Mouse (Mus musculus) gastrocnemius, adult 8-10 months (tissue): ENCODE measurements around the gene Sipa1l1. TPM values are rescaled to one million over a fixed set of nuclear protein-coding genes. Genes with fewer than 3 reads are reported as not detected.

Experiments
- DNase-seq, 2 experiments: peaks; one replicate each; pipeline ENCODE4 v3.0.0; 2022; ENCODE audit warnings: low spot score in 2 of 2
- total RNA-seq, 4 experiments: library from RNA; stranded (reverse); gene quantifications; 2 replicates each; pipeline ENCODE4 v1.2.4; 2022

Sipa1l1 gene
- total RNA-seq, 4 experiments from 2014 or later = 6.1 to 9.7 (median 7.3) TPM

DNA sequence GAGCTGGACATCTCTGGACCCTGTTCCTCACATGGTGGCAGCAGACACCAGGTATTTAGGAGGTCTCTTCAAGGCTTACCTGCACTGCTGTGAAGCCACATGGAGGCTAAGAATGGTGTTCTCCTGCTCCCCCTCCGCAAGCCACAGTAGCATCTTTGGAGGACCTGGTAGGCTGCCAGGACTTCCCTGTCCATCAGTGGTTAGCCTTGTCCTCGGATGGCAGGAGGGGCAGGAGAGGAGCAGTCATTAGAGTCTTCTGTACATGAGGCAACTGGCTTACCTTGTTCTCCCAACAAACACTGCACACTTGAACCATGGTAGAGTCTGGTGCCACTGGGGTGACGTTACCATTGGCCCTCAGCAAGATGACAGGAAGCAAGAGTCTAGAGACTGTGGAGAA, 198.9 kb downstream of the Sipa1l1 start:
- no peak for DNase-seq

DNA sequence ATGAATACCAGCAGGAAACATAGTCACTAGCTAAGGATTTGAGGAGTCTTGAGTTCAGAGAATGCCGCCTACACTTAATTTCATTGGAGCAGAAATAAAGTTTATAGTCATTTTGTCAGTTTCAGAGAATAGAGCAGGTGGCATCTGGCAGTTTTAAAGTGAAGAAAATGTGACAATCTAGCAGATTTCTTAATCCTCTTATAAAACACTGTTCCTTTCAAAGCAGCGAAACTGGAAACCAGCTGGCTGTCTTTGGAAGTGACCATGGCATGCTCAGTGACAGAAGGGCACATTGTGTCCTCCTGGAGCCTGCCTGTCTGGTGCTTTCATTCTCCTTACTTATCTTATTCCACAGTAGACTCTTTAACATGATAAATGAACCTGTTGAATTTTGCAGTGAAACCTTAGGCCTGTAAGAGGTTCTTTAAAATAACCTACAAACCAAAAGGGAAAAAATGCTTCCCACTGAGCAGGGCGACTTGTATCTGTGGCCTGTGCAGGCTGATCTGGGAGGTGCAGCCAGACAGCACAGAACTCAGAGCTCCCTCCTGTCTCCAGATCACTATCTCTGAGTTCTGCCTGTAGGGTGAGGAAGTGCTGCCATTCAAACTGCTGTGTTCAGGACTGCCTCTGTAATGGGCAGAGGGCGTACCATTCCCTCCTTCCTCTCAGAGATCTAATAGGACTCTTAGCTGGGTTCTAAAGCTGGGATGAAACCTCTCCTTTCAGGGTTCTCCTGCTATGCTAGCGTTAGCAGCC, 200.5 kb downstream of the Sipa1l1 start:
- DNase-seq = no peak

GRCm38 (mm10) chr12:82371266-82371665, 202.1 kb downstream of the Sipa1l1 start:
- DNase-seq = no peak

GRCm38 (mm10) chr12:82374020-82374419, 204.9 kb downstream of the Sipa1l1 start:
- DNase-seq = no peak

GRCm38 (mm10) chr12:82382932-82383331, 213.8 kb downstream of the Sipa1l1 start:
- DNase-seq = no peak

DNA sequence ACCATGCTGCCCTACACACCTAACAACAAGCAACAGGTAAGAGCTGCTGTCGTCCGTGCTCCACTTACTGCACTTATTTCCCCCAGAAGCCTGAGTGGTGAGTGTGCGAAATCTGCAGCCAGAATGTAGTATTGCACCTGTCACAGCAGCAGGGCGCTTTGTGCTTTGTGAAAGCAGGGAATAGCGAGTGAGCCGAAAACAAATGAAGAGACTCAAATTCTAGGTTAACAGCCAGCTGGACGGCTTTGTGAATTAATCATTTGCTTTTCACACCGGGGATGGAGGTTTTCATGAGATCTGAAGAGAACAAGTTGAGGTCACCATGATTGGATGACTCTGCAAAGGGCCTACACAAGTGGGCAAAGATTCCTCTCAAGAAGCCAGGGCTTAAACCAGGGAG, 215.6 kb downstream of the Sipa1l1 start:
- no peak for DNase-seq

- no peak for DNase-seq
Observed at GRCm38 (mm10) chr12:82387042-82387441, 217.9 kb downstream of the Sipa1l1 start.

GRCm38 (mm10) chr12:82387647-82388046, 218.5 kb downstream of the Sipa1l1 start:
- no peak for DNase-seq

DNA sequence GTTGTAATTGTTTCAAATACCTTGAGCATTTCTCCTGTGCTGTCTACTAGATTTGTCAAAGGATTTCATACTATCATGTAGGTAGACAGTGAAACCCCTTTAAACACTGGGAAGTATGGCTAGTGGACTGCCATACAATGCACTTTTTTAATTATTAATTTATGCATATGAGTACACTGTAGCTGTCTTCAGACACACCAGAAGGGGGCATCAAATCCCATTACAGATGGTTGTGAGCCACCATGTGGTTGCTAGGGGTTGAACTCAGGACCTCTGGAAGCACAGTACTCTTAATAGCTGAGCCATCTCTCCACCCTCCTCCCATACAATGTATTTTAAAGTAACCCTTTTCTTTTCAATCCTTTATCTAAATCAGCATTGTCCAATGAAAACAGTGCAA, 219.0 kb downstream of the Sipa1l1 start:
- DNase-seq = no peak

GRCm38 (mm10) chr12:82394118-82394861, 225.2 kb downstream of the Sipa1l1 start:
- no peak for DNase-seq

- DNase-seq = no peak
Observed at GRCm38 (mm10) chr12:82395194-82395593, 226.1 kb downstream of the Sipa1l1 start.

GRCm38 (mm10) chr12:82397193-82397592, 228.1 kb downstream of the Sipa1l1 start:
- DNase-seq = no peak

DNA sequence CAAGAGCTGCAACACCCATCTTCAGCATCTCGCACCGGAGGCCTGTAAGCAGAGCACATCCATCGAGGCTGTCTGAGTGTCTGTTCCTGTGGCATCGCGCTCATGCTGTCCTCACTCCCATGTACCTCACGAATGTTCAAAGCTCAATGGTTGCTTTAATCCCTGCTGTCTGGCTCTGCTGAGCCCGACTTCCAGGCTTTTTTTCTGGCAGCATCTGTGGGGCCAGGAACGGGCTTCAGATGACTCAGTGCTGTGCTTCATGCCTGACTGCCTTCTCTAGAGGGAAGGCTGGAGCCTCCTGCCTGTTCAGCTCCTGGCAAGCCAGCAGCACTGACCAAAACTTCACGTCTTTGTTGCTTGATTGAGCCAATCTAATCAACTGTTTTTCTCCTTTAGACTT, 228.6 kb downstream of the Sipa1l1 start:
- no peak for DNase-seq

DNA sequence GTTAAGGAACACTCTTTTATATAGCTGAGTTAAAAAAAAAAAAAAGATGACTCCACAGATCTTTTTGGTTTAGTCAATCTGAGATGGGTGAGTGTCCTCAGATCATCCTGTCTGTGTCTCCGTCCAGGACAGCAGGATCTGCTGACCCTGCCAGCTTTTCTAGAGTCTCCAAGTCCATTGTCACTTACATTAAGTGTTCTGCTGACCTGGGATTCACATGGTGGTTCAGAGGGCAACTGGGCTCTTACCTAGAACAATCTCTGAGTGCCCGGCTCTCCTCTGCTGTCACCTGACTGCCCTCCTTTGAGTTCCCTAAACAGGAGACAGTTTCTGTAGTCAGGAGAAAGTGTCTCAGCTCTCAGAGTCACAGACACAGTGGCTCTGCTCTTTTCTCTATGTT, 229.8 kb downstream of the Sipa1l1 start:
- DNase-seq = no peak

GRCm38 (mm10) chr12:82399971-82400720, 231.0 kb downstream of the Sipa1l1 start:
- DNase-seq = no peak

- DNase-seq = no peak
Observed at GRCm38 (mm10) chr12:82400783-82401182, 231.7 kb downstream of the Sipa1l1 start.

GRCm38 (mm10) chr12:82401440-82401839, 232.3 kb downstream of the Sipa1l1 start:
- no peak for DNase-seq

GRCm38 (mm10) chr12:82402635-82403034, 233.5 kb downstream of the Sipa1l1 start:
- DNase-seq = no peak

DNA sequence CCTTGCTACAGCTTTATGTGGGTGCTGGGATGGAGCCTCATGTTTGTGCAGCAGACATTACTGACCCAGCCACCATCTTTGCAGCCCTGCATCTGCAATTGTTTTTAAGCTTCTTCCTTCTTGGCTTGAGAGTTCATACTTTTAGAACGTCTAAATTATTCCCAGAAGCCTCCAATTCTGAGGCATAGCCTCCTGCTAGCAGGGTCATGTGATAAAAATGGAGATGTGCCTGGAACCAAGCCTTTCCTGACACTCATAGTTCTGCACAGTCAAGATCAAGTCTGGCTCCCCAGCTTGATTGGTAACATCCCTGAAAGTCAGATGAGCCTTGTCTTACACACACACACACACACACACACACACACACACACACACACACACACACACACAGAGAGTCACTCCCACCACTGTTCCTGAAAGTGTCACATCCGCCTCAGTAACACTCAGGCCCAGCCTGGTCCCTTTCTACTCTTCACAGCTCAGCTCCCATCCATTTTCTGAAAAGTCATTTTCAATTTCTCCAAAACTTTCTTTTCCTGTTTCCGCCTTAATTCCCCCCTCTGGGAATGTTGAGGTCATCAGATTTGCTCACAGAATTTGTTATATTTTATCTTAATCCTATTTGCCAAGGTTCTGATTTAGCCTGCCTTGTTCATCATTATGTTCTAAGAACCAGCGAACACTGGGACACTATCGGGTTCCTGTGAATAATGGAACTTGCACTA, 238.6 kb downstream of the Sipa1l1 start:
- DNase-seq = no peak

- peak; percentile 77 to 90 for DNase-seq
Observed at GRCm38 (mm10) chr12:82408486-82408885, 239.4 kb downstream of the Sipa1l1 start.

DNA sequence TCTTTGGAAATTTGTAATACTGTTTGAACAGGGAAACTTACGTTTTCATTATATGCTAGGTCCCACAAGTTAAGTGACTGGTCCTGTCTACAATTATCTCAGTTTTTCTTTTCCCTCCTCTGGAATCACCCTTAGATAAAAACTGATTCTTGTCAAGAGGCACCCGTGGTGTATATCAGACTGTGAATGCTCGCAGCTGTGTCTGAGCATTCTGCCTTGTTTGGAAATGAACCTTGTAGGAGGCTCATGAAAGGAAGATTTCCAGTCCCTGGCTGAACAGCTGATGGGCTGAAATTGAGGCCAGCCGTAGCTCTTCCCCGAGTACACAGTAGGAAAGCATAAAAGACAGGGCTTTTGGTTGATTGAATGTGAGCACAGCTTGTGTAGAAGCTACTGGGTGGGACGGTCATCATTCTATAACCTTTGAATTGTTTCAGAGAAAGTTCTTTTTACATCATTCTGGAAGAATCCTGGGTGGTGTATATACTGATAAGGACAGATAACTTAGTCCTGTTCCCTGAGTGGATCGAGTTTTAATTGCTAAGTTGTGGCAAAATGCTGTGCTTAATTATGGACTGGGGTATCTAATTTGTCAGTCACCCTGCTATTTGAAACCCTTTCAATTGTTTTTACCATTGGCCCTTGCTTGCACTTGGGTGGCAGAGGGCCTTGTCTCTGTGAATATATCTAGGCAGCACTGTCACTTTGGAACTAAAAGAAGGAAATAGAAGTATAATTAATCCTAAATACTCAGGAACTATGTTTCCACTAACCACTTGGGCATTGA, 240.8 kb downstream of the Sipa1l1 start:
- no peak for DNase-seq
